Mouse (Mus musculus) spleen, adult 2 months (tissue): Measurements from ENCODE around the gene Slc26a8. TPM values are rescaled to one million over a fixed set of nuclear protein-coding genes. Genes with fewer than 3 reads are reported as not detected.

Source experiments
- DNase-seq, 2 experiments: peaks; one replicate each; pipeline versions ENCODE4 v3.0.0 to v3.0.0-alpha.2; 2012 to 2021; ENCODE audit warnings: low spot score in 2 of 2, low read depth in 1 of 2
- H3K27ac ChIP-seq: fragments of 200-500 bp; 2 replicates; pipeline ENCODE4 v1.5.1; 2012; ENCODE audit warnings: low read length, inconsistent platforms; ENCODE audit not compliant: insufficient read depth
- H3K27me3 ChIP-seq: fragments of 200-500 bp; 2 replicates; pipeline ENCODE4 v1.6.1; 2012; ENCODE audit warnings: mild to moderate bottlenecking, moderate library complexity, low read length, inconsistent platforms; ENCODE audit not compliant: control insufficient read depth, insufficient read depth
- H3K36me3 ChIP-seq: fragments of 200-500 bp; 2 replicates; pipeline ENCODE4 v1.6.1; 2012; ENCODE audit warnings: mild to moderate bottlenecking, low read length, inconsistent platforms; ENCODE audit not compliant: control insufficient read depth, insufficient read depth
- H3K4me1 ChIP-seq: fragments of 200-500 bp; 2 replicates; pipeline ENCODE4 v1.6.1; 2011; ENCODE audit warnings: inconsistent platforms; ENCODE audit not compliant: control insufficient read depth, insufficient read depth, insufficient read length
- H3K4me3 ChIP-seq: fragments of 200-500 bp; 2 replicates; pipeline ENCODE4 v1.5.1; 2011; ENCODE audit warnings: mild to moderate bottlenecking, inconsistent platforms; ENCODE audit not compliant: insufficient read depth, insufficient read length; ENCODE audit errors: extremely low read depth
- CTCF ChIP-seq: fragments of 200-500 bp; IDR thresholded peaks from 2 replicates; pipeline ENCODE4 v1.5.1; 2011; ENCODE audit warnings: mild to moderate bottlenecking, inconsistent platforms; ENCODE audit not compliant: insufficient read depth, insufficient read length, insufficient replicate concordance; ENCODE audit errors: extremely low read depth
- POLR2A ChIP-seq: fragments of 200-500 bp; IDR thresholded peaks from 2 replicates; pipeline ENCODE4 v1.6.1; 2011; ENCODE audit warnings: low read depth, low read length, inconsistent platforms
- WGBS: fragments of 180-500 bp; shearing (Covaris S2); methylation state at CpG from one replicate; pipeline ENCODE4 v1.1.7; 2018; 5-methylcytosine and 5-hydroxymethylcytosine counted together
- polyA plus RNA-seq: library from polyadenylated mRNA; depleted of rRNA; stranded (reverse); fragments of >200 nt; gene quantifications from 2 replicates; pipeline ENCODE4 v1.2.3, GENCODE M21; 2012

Gene Slc26a8
- polyA plus RNA-seq, 1 experiment, result 0.40 TPM

GRCm38 (mm10) chr17:28694832-28695231, 4.8 kb upstream of the Slc26a8 start:
- 0 out of 2 replicates have a peak, but pooled peaks cover 2% of the 10 kb centered on the region for H3K27me3 ChIP-seq
- peaks cover 22% of the 10 kb centered on the region for H3K4me1 ChIP-seq
- no peak for DNase-seq
- no peak overlapping the region for H3K4me3 ChIP-seq
- H3K36me3 ChIP-seq, result 0 out of 2 replicates have a peak, but pooled peaks cover 2% of the 10 kb centered on the region
- TF ChIP-seq POLR2A, result no peak
- TF ChIP-seq CTCF, result no peak
- no peak overlapping the region for H3K27ac ChIP-seq
- WGBS, result 61% methylated on average over 4 of the region's 4 CpGs

DNA sequence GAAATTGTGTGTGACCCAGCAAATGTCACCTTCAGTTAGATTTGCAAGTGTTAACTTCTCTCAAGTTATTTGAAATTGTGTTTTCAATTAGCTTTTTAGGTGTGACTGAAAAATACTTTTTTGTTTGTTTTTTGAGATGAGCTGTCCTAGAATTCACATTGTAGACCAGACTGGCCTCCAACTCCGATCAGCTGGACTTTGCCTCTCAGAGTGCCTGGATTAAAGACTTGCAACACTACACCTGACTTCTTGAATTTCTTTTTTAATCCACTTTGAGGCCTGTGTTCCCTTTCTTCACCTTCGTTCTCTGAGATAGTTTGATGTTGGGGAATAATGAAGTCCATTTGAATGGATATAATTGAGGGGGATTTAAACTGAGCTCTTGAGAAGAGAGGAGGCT, 4.0 kb upstream of the Slc26a8 start:
- Histone ChIP-seq H3K36me3 (0 out of 2 replicates have a peak, but pooled peaks cover 2% of the 10 kb centered on the region), H3K4me3 (no peak overlapping the region), H3K4me1 (peaks cover 26% of the 10 kb centered on the region), H3K27me3 (peaks cover 7% of the 10 kb centered on the region; the same call in 1 of the 2 replicates), H3K27ac (peak overlapping the region; percentile 47; the same call in 1 of the 2 replicates)
- TF ChIP-seq POLR2A, result no peak
- no peak for TF ChIP-seq CTCF
- no peak for DNase-seq
- 91% methylated on average over 2 of the region's 2 CpGs for WGBS

DNA sequence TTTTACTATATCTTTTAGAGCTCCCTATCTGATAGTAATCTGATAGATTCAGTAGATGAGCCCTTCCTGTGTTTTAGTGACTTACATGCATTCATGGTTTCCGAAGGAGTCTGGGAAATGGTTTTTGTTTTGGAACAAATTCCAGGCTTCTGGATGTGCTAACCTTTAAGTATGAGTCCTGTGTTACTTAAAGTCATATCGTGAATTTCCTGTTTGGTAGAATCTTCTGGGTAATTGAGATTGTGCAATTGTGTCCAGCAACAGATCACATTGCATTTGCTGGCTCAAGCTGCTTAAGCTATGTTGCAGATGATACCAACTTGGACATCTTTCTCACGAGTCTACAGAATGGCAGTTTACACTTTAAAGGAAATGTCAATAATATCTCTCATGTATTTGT, 3.1 kb upstream of the Slc26a8 start:
- Histone ChIP-seq H3K27ac (no peak overlapping the region), H3K4me1 (peaks cover 21% of the 10 kb centered on the region), H3K4me3 (no peak overlapping the region; the same call in 1 of the 2 replicates), H3K36me3 (0 out of 2 replicates have a peak, but pooled peaks cover 2% of the 10 kb centered on the region), H3K27me3 (peaks cover 7% of the 10 kb centered on the region; the same call in 1 of the 2 replicates)
- WGBS, result 5% methylated on average over 3 of the region's 3 CpGs
- no peak for DNase-seq
- TF ChIP-seq CTCF (no peak), POLR2A (no peak)

GRCm38 (mm10) chr17:28692341-28692710, 2.3 kb upstream of the Slc26a8 start:
- Histone ChIP-seq H3K27ac (peak overlapping the region; percentile 87), H3K36me3 (0 out of 2 replicates have a peak, but pooled peaks cover 2% of the 10 kb centered on the region), H3K4me3 (peak overlapping the region; percentile 91), H3K4me1 (peaks cover 14% of the 10 kb centered on the region), H3K27me3 (peaks cover 7% of the 10 kb centered on the region; the same call in 1 of the 2 replicates)
- DNase-seq, result peak; percentile 35 to 58
- no peak for TF ChIP-seq POLR2A
- TF ChIP-seq CTCF, result no peak
- WGBS, result under 1% methylated on average over 18 of the region's 18 CpGs

GRCm38 (mm10) chr17:28691687-28692340, 1.8 kb upstream of the Slc26a8 start:
- H3K4me3 ChIP-seq, result peak overlapping the region; percentile 91
- H3K4me1 ChIP-seq, result peaks cover 11% of the 10 kb centered on the region
- under 1% methylated on average over 53 of the region's 53 CpGs for WGBS
- H3K27me3 ChIP-seq, result peaks cover 7% of the 10 kb centered on the region; the same call in 1 of the 2 replicates
- H3K36me3 ChIP-seq, result 0 out of 2 replicates have a peak, but pooled peaks cover 2% of the 10 kb centered on the region
- peak in 1 of 2 experiments; percentile 48 for DNase-seq
- TF ChIP-seq CTCF (no peak), POLR2A (no peak)
- peak overlapping the region; percentile 87 for H3K27ac ChIP-seq

- Histone ChIP-seq H3K27ac (peak within 1 kb of the TSS; percentile 87), H3K27me3 (peaks cover 7% of the 10 kb centered on the region; the same call in 1 of the 2 replicates), H3K36me3 (0 out of 2 replicates have a peak, but pooled peaks cover 2% of the 10 kb centered on the region), H3K4me1 (peaks cover 11% of the 10 kb centered on the region), H3K4me3 (peak within 1 kb of the TSS; percentile 91)
- peak; percentile 98 to 100 for DNase-seq
- 1% methylated on average over 80 of the region's 86 CpGs for WGBS
- TF ChIP-seq POLR2A, result peak; percentile 91
- peak; percentile 94 for TF ChIP-seq CTCF
Observed at GRCm38 (mm10) chr17:28690776-28691686, 998 bp upstream of the Slc26a8 start, which contains the start of gene Mapk14. Mapk14 (plus strand) TSS chr17:28691329.
